21 mouse cellular contexts compared by ENCODE assay signal in the genomic region with DNA sequence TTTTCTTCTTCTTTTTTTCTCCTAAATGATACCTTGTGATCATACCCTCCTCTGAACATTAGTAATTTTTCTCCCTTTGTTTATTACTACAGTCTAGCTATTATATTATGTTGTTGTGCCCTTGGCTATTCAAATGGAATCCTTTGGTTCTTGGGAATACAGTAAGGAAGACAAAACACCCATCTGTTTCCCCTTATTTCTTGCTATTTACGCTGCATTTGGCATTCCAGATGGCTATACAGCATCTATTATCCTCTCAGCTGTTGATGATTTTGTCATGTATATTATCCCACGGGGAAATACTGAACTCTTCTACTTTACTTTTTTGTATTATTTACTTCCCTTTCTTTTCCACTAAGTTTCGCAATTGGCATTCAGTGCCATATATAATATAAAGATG.
DNase-seq lines count a peak whose midpoint lies in the region; ATAC-seq lines count a peak whose summit lies in the region.
"Had no signal": no experiment of that assay in that cellular context is flagged by ENCODE, and none has a peak within 500 bp of the region (broad histone marks: within the 10 kb centered on the region; RNA-seq: fewer than 3 reads in every experiment).

No protein-coding gene starts in this region.

- H3K9me3 ChIP-seq in embryonic facial prominence, embryonic 14.5 days (ENCODE audit: control insufficient read depth, low read length): no peaks in the 10 kb centered on the region
- H3K9me3 ChIP-seq in embryonic facial prominence, embryonic 10.5 days: no peaks in the 10 kb centered on the region
- no peaks in the 10 kb centered on the region for H3K9me3 ChIP-seq in hindbrain, embryonic 14.5 days (ENCODE audit: control insufficient read depth, low read length)
- no peaks in the 10 kb centered on the region for H3K9me3 ChIP-seq in hindbrain, embryonic 11.5 days (ENCODE audit: control insufficient read depth, low read length)
- H3K9me3 ChIP-seq in midbrain, embryonic 14.5 days (ENCODE audit: control insufficient read depth, low read length): no peaks in the 10 kb centered on the region
- no peaks in the 10 kb centered on the region for H3K9me3 ChIP-seq in midbrain, embryonic 13.5 days
- H3K9me3 ChIP-seq: G1E; heart, embryonic 15.5 days had no signal

- no peak overlapping the region for H3K4me2 ChIP-seq in embryonic facial prominence, embryonic 14.5 days (ENCODE audit: low read depth, low read length)
- H3K4me2 ChIP-seq in hindbrain, embryonic 14.5 days (replicated peaks): no peak overlapping the region
- H3K4me2 ChIP-seq in hindbrain, embryonic 11.5 days (replicated peaks; ENCODE audit: low read depth, low read length): no peak overlapping the region
- no peak overlapping the region for H3K4me2 ChIP-seq in midbrain, embryonic 14.5 days (ENCODE audit: low read length)
- H3K4me2 ChIP-seq in midbrain, embryonic 13.5 days (replicated peaks): no peak overlapping the region
- H3K4me2 ChIP-seq: heart, embryonic 11.5 days; heart, embryonic 15.5 days had no signal

- H3K27me3 ChIP-seq in embryonic facial prominence, embryonic 14.5 days (replicated peaks; ENCODE audit: control insufficient read depth, insufficient read depth, low read length): no peaks in the 10 kb centered on the region
- no peaks in the 10 kb centered on the region for H3K27me3 ChIP-seq in embryonic facial prominence, embryonic 10.5 days (replicated peaks; ENCODE audit: low read depth, poor library complexity, severe bottlenecking)
- no peaks in the 10 kb centered on the region for H3K27me3 ChIP-seq in hindbrain, embryonic 14.5 days (ENCODE audit: control insufficient read depth, insufficient read depth, low read length)
- H3K27me3 ChIP-seq in hindbrain, embryonic 11.5 days (ENCODE audit: control insufficient read depth, insufficient read depth, low read length): no peaks in the 10 kb centered on the region
- H3K27me3 ChIP-seq in midbrain, embryonic 14.5 days (ENCODE audit: control insufficient read depth, insufficient read depth, low read length): no peaks in the 10 kb centered on the region
- no peaks in the 10 kb centered on the region for H3K27me3 ChIP-seq in midbrain, embryonic 13.5 days
- H3K27me3 ChIP-seq: heart, embryonic 15.5 days had no signal

- H3K9ac ChIP-seq in embryonic facial prominence, embryonic 14.5 days (ENCODE audit: low read depth, low read length): no peak overlapping the region
- H3K9ac ChIP-seq in hindbrain, embryonic 14.5 days: no peak overlapping the region
- no peak overlapping the region for H3K9ac ChIP-seq in hindbrain, embryonic 11.5 days (ENCODE audit: low read depth, low read length)
- H3K9ac ChIP-seq in midbrain, embryonic 14.5 days (replicated peaks; ENCODE audit: low read length): no peak overlapping the region
- H3K9ac ChIP-seq in midbrain, embryonic 13.5 days (replicated peaks): no peak overlapping the region
- H3K9ac ChIP-seq: heart, embryonic 15.5 days had no signal

- H3K27ac ChIP-seq in embryonic facial prominence, embryonic 14.5 days (replicated peaks; ENCODE audit: low read depth, low read length): no peak overlapping the region
- H3K27ac ChIP-seq in embryonic facial prominence, embryonic 10.5 days (replicated peaks): no peak overlapping the region
- H3K27ac ChIP-seq in hindbrain, embryonic 14.5 days: no peak overlapping the region
- no peak overlapping the region for H3K27ac ChIP-seq in hindbrain, embryonic 11.5 days (ENCODE audit: low read depth, low read length)
- H3K27ac ChIP-seq in midbrain, embryonic 14.5 days (replicated peaks; ENCODE audit: low read depth, low read length): no peak overlapping the region
- H3K27ac ChIP-seq in midbrain, embryonic 13.5 days: no peak overlapping the region
- H3K27ac ChIP-seq: heart, adult 2 months; heart, embryonic 15.5 days had no signal

- no peaks in the 10 kb centered on the region for H3K36me3 ChIP-seq in embryonic facial prominence, embryonic 14.5 days (ENCODE audit: control insufficient read depth, insufficient read depth, low read length)
- no peaks in the 10 kb centered on the region for H3K36me3 ChIP-seq in embryonic facial prominence, embryonic 10.5 days (replicated peaks)
- no peaks in the 10 kb centered on the region for H3K36me3 ChIP-seq in hindbrain, embryonic 14.5 days (replicated peaks; ENCODE audit: control insufficient read depth, insufficient read depth)
- H3K36me3 ChIP-seq in hindbrain, embryonic 11.5 days (ENCODE audit: control insufficient read depth, insufficient read depth, low read length): no peaks in the 10 kb centered on the region
- no peaks in the 10 kb centered on the region for H3K36me3 ChIP-seq in midbrain, embryonic 14.5 days (ENCODE audit: control insufficient read depth, insufficient read depth, low read length)
- H3K36me3 ChIP-seq in midbrain, embryonic 13.5 days: no peaks in the 10 kb centered on the region
- H3K36me3 ChIP-seq: G1E; heart, embryonic 15.5 days had no signal

- H3K4me3 ChIP-seq in embryonic facial prominence, embryonic 14.5 days (ENCODE audit: low read depth, low read length): no peak overlapping the region
- no peak overlapping the region for H3K4me3 ChIP-seq in embryonic facial prominence, embryonic 10.5 days
- no peak overlapping the region for H3K4me3 ChIP-seq in hindbrain, embryonic 14.5 days (replicated peaks; ENCODE audit: low read length)
- H3K4me3 ChIP-seq in hindbrain, embryonic 11.5 days (ENCODE audit: low read depth, low read length): no peak overlapping the region
- H3K4me3 ChIP-seq in midbrain, embryonic 14.5 days (replicated peaks; ENCODE audit: low read depth, low read length): no peak overlapping the region
- H3K4me3 ChIP-seq in midbrain, embryonic 13.5 days (replicated peaks): no peak overlapping the region
- H3K4me3 ChIP-seq: heart, adult 2 months; heart, embryonic 15.5 days had no signal

- WGBS in embryonic facial prominence, embryonic 14.5 days: 46% methylated on average over 3 of the region's 3 CpGs
- 74% methylated on average over 3 of the region's 3 CpGs for WGBS in embryonic facial prominence, embryonic 10.5 days
- 47% methylated on average over 3 of the region's 3 CpGs for WGBS in hindbrain, embryonic 14.5 days
- WGBS in hindbrain, embryonic 11.5 days: 72% methylated on average over 3 of the region's 3 CpGs
- WGBS in midbrain, embryonic 14.5 days: 66% methylated on average over 3 of the region's 3 CpGs
- 76% methylated on average over 3 of the region's 3 CpGs for WGBS in midbrain, embryonic 13.5 days

- no peak for ATAC-seq in embryonic facial prominence, embryonic 14.5 days (ENCODE audit: low read depth)
- ATAC-seq in hindbrain, embryonic 14.5 days (ENCODE audit: low FRiP score): no peak
- ATAC-seq in hindbrain, embryonic 11.5 days (ENCODE audit: low FRiP score): no peak
- ATAC-seq in midbrain, embryonic 14.5 days (ENCODE audit: low FRiP score, low TSS enrichment): no peak
- no peak for ATAC-seq in midbrain, embryonic 13.5 days
- ATAC-seq in erythroblast, adult 5-6 weeks (replicated peaks; ENCODE audit: low FRiP score, poor library complexity, severe bottlenecking): no peak
- ATAC-seq: CD4-positive, CD25-positive, alpha-beta regulatory T cell, adult 4 months; hindbrain, embryonic 16.5 days had no signal

- no peaks in the 10 kb centered on the region for H3K4me1 ChIP-seq in embryonic facial prominence, embryonic 14.5 days (ENCODE audit: control insufficient read depth, insufficient read depth, low read length)
- no peaks in the 10 kb centered on the region for H3K4me1 ChIP-seq in embryonic facial prominence, embryonic 10.5 days
- H3K4me1 ChIP-seq in hindbrain, embryonic 14.5 days (replicated peaks; ENCODE audit: control insufficient read depth, insufficient read depth, low read length): no peaks in the 10 kb centered on the region
- no peaks in the 10 kb centered on the region for H3K4me1 ChIP-seq in hindbrain, embryonic 11.5 days (replicated peaks; ENCODE audit: control insufficient read depth, insufficient read depth, low read length)
- no peaks in the 10 kb centered on the region for H3K4me1 ChIP-seq in midbrain, embryonic 14.5 days (ENCODE audit: control insufficient read depth, insufficient read depth, low read length)
- H3K4me1 ChIP-seq in midbrain, embryonic 13.5 days (replicated peaks): no peaks in the 10 kb centered on the region
- H3K4me1 ChIP-seq: heart, embryonic 15.5 days had no signal

- DNase-seq in embryonic facial prominence, embryonic 14.5 days (ENCODE audit: low spot score): peak; percentile 59
- DNase-seq in embryonic facial prominence, embryonic 10.5 days (ENCODE audit: low spot score): no peak
- DNase-seq in hindbrain, embryonic 14.5 days (ENCODE audit: low spot score): peak; percentile 26
- no peak for DNase-seq in hindbrain, embryonic 11.5 days (ENCODE audit: low spot score)
- peak; percentile 3 for DNase-seq in midbrain, embryonic 14.5 days
- peak; percentile 14 for DNase-seq in brain, embryonic 18.5 days (ENCODE audit: low read depth, low spot score)
- DNase-seq: adrenal gland, postnatal 10 days; B cell, adult 2 months; cerebellum, adult 2 months; cerebellum, postnatal 10 days; gastrocnemius, postnatal 14 days; heart, adult 2 months; heart, postnatal 14 days; kidney, adult 11 months had no signal

Comparison
In these comparisons a context has a peak if more than half of its experiments do, and no peak if none do; other contexts are left out.
1. DNase-seq: peak in embryonic facial prominence, embryonic 14.5 days (single experiment), hindbrain, embryonic 14.5 days (single experiment), midbrain, embryonic 14.5 days (single experiment) and brain, embryonic 18.5 days (single experiment); none in embryonic facial prominence, embryonic 10.5 days (single experiment) and hindbrain, embryonic 11.5 days (single experiment).